In the genomic region with DNA sequence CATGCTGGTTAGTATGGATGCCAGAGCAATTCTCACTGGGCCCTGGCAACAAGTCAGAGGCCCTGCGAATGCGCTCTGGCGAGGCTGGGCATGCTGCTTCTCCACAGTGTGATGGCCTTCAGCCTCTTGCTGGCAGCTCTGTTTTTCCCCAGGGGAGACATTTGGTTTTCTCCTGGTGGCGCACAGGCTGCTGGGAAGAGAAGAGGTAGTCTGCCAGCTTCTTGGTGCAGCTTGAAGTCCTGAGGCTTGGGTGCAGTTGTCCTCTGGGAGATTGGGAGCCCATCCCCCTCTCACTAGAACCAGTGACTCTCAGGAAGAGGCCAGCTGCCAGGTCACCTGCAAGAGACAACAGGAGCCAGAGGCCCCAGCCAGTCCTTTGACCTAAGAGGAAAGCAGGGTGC, we compare ENCODE assay signal across 8 mouse cellular contexts. TPM values are rescaled to one million over a fixed set of nuclear protein-coding genes. Genes with fewer than 3 reads are reported as not detected.
DNase-seq lines count a peak whose midpoint lies in the region; ATAC-seq lines count a peak whose summit lies in the region.

No protein-coding gene starts in this region.

- no peaks in the 10 kb centered on the region for H3K27me3 ChIP-seq in midbrain, embryonic 15.5 days (replicated peaks)

- ATAC-seq in midbrain, embryonic 15.5 days (replicated peaks) = no peak

- WGBS in midbrain, embryonic 15.5 days = 53% methylated on average over 4 of the region's 4 CpGs

- H3K27ac ChIP-seq in midbrain, embryonic 15.5 days = peak overlapping the region; percentile 52

- H3K36me3 ChIP-seq in midbrain, embryonic 15.5 days (replicated peaks) = peaks cover 8% of the 10 kb centered on the region

- no peak overlapping the region for H3K4me2 ChIP-seq in midbrain, embryonic 15.5 days

- H3K9me3 ChIP-seq in midbrain, embryonic 15.5 days = no peaks in the 10 kb centered on the region

- no peak overlapping the region for H3K9ac ChIP-seq in midbrain, embryonic 15.5 days

- DNase-seq in cerebellum, adult 11 months = peak; percentile 39
- DNase-seq in cerebellum, postnatal 4 days (ENCODE audit: low spot score in 2 of 2) = no peak
- peak; percentile 85 for DNase-seq in adrenal gland, postnatal 10 days
- DNase-seq in heart, adult 9 months (ENCODE audit: low spot score in 2 of 2) = peak; percentile 60 to 67
- DNase-seq in kidney, adult 9 months = peak; percentile 83
- no peak for DNase-seq in thymus, adult 18-20 months
- DNase-seq in urinary bladder, adult 2 months (ENCODE audit: low spot score) = no peak

- no peak overlapping the region for H3K4me3 ChIP-seq in midbrain, embryonic 15.5 days

- H3K4me1 ChIP-seq in midbrain, embryonic 15.5 days = peaks cover 47% of the 10 kb centered on the region

RNA-seq across cellular contexts. Expression of a gene that starts 3.5 kb away (rescaled TPM):
- 100 to 1,000 TPM; 252 to 291 TPM for total RNA-seq in adrenal gland, postnatal 10 days (2021)
- polyA plus RNA-seq in midbrain, embryonic 15.5 days (2015; fragmentation: Nextera tagmentation; extraction: Ambion mirVana) = 18.2 TPM in 2 replicates
- polyA plus RNA-seq in urinary bladder, adult 2 months (2012; rRNA removed) = 50.0 and 61.8 TPM in 2 replicates

RNA-seq across cellular contexts. Expression of a gene that starts 33.4 kb away (rescaled TPM):
- 1 to 10 TPM; 2.3 to 4.0 TPM for total RNA-seq in adrenal gland, postnatal 10 days (2021)
- 3.3 and 4.0 TPM in 2 replicates for polyA plus RNA-seq in midbrain, embryonic 15.5 days (2015; fragmentation: Nextera tagmentation; extraction: Ambion mirVana)
- polyA plus RNA-seq in urinary bladder, adult 2 months (2012; rRNA removed) = 0.55 and 0.59 TPM in 2 replicates

RNA-seq across cellular contexts. Expression of a gene that starts 42.1 kb away (rescaled TPM):
- 10 to 100 TPM; 10.8 to 13.2 TPM for total RNA-seq in adrenal gland, postnatal 10 days (2021)
- 14.5 and 15.8 TPM in 2 replicates for polyA plus RNA-seq in midbrain, embryonic 15.5 days (2015; fragmentation: Nextera tagmentation; extraction: Ambion mirVana)
- 32.4 and 32.5 TPM in 2 replicates for polyA plus RNA-seq in urinary bladder, adult 2 months (2012; rRNA removed)

Comparison
In these comparisons a context has a peak if more than half of its experiments do, and no peak if none do; other contexts are left out.
1. DNase-seq: peak in cerebellum, adult 11 months (single experiment), adrenal gland, postnatal 10 days (single experiment), heart, adult 9 months (2 of 2) and kidney, adult 9 months (single experiment); none in cerebellum, postnatal 4 days (0 of 2), thymus, adult 18-20 months (0 of 2) and urinary bladder, adult 2 months (single experiment).